Mouse (Mus musculus) intestine, postnatal 0 days (tissue): ENCODE measurements around the gene Mrpl51. TPM values are rescaled to one million over a fixed set of nuclear protein-coding genes. Genes with fewer than 3 reads are reported as not detected.

Experiments used
- ATAC-seq: fragments of 200-750 bp; cut with Nextera tagmentation; 2 replicates; pipeline ENCODE4 v1.8.0; 2017; ENCODE audit warnings: mild to moderate bottlenecking, moderate TSS enrichment, moderate library complexity
- H3K27ac ChIP-seq: fragments of 300-500 bp; sonication (generic); 2 replicates; pipeline ENCODE4 v1.5.1; 2014; ENCODE audit warnings: mild to moderate bottlenecking, low read depth, low read length, moderate library complexity
- H3K27me3 ChIP-seq: fragments of 300-500 bp; sonication (generic); replicated peaks from 2 replicates; pipeline ENCODE4 v1.6.1; 2014; ENCODE audit warnings: low read length, mixed read lengths; ENCODE audit not compliant: control insufficient read depth, insufficient read depth
- H3K36me3 ChIP-seq: fragments of 300-500 bp; sonication (generic); 2 replicates; pipeline ENCODE4 v1.6.1; 2014; ENCODE audit warnings: mild to moderate bottlenecking, moderate library complexity; ENCODE audit not compliant: control insufficient read depth, insufficient read depth
- H3K4me1 ChIP-seq: fragments of 300-500 bp; sonication (generic); replicated peaks from 2 replicates; pipeline ENCODE4 v1.6.1; 2014; ENCODE audit warnings: antibody characterized with exemption, low read length, mixed read lengths; ENCODE audit not compliant: control insufficient read depth, insufficient read depth
- H3K4me2 ChIP-seq: fragments of 300-500 bp; sonication (generic); replicated peaks from 2 replicates; pipeline ENCODE4 v1.6.1; 2014; ENCODE audit warnings: low read depth, mild to moderate bottlenecking, moderate library complexity
- H3K4me3 ChIP-seq: fragments of 300-500 bp; sonication (generic); 2 replicates; pipeline ENCODE4 v1.5.1; 2014; ENCODE audit warnings: low read depth, low read length
- H3K9ac ChIP-seq: fragments of 300-500 bp; sonication (generic); 2 replicates; pipeline ENCODE4 v1.6.1; 2014; ENCODE audit warnings: mild to moderate bottlenecking, low read depth, low read length
- H3K9me3 ChIP-seq: fragments of 300-500 bp; sonication (generic); 2 replicates; pipeline ENCODE4 v1.6.1; 2016; ENCODE audit warnings: mixed run types; ENCODE audit not compliant: control insufficient read depth
- CTCF ChIP-seq: sonication (generic); IDR thresholded peaks from 2 replicates; pipeline ENCODE4 v1.5.1; 2016; ENCODE audit warnings: low read depth, mild to moderate bottlenecking, control low read depth, antibody characterized with exemption, moderate library complexity
- WGBS: fragments of 180-500 bp; shearing (Covaris S2); extraction: QIAGEN DNeasy Blood & Tissue Kit; methylation state at CpG from one replicate; pipeline ENCODE4 v1.1.7; 2014; 5-methylcytosine and 5-hydroxymethylcytosine counted together
- polyA plus RNA-seq: library from polyadenylated mRNA; unstranded; fragments of >200 nt; fragmentation: Nextera tagmentation; extraction: Ambion mirVana; gene quantifications from 2 replicates; pipeline ENCODE4 v1.2.1, GENCODE M21; 2015

The Mrpl51 gene
- 270 and 282 TPM in 2 replicates for polyA plus RNA-seq

DNA sequence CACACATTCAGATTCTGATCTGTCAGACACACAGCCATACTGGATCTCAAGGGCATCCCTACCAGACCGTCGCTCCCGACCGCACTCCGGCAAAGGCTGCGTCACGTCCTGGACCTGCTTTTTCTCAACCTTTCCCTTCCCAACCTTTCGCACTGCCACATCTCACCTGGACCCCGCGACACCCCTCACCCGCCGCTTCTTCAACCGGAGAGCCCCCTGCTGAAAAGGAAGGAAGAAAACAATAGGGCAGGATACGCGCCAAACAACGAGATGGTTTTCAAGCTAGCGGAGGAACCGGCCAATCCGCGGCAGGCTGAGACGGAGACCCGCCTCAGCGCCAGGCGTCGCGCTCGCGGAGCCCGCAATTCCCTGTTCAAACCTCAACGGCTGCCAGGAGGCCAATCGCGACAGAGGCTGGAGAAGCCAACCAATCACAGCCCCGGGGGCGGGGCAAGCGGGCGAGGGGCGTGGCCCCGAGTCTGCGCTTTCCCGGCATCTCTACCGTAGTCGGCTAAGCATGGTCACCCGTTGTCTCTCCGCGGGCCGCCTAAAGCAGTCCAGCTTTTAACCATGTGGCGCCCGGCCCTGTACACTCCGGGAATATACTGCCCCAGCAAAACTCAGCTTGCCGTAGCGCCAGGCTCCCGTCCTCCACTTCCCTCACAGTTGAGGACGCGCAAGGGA is at the start of gene Mrpl51, which contains the start of gene Ncapd2:
Gene Mrpl51 (plus strand): TSS at position 470 of the 684 bp plus-strand sequence.
Gene Ncapd2 (minus strand): TSS at position 370 of the 684 bp plus-strand sequence.
- H3K9me3 ChIP-seq, result no peaks in the 10 kb centered on the region
- H3K27ac ChIP-seq, result peak within 1 kb of the TSS; percentile 95
- H3K27me3 ChIP-seq, result no peaks in the 10 kb centered on the region
- TF ChIP-seq CTCF, result peak; percentile 36
- under 1% methylated on average over 54 of the region's 54 CpGs for WGBS
- H3K4me3 ChIP-seq, result peak within 1 kb of the TSS; percentile 71
- ATAC-seq, result peak; percentile 96
- H3K9ac ChIP-seq, result peak within 1 kb of the TSS; percentile 81
- H3K4me2 ChIP-seq, result peak within 1 kb of the TSS; percentile 73
- H3K36me3 ChIP-seq, result peaks cover 30% of the 10 kb centered on the region
- H3K4me1 ChIP-seq, result no peaks in the 10 kb centered on the region

DNA sequence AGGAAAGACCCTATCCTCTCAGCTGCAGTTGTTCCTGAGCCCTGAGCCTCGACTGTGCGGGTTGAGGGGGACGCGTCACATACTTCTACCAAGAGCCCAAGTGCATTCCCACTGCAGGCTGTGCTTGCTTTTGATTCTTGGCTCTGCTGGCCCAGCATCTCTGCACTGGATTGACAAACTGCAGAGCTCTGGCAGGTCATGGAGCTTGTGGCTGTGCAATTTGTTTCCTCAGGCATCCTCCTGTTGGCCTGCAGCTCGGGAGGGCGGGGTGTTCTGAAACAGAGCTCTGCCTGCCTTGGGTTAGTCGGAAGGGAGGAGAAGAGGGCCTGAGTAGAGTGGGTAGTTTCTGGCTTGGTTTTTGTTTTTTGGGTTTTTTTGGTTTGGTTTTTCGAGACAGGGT is 49.2 kb upstream of the Mrpl51 start:
- ATAC-seq, result no peak
- 86% methylated on average over 8 of the region's 8 CpGs for WGBS
- no peaks in the 10 kb centered on the region for H3K4me1 ChIP-seq
- H3K4me2 ChIP-seq, result no peak overlapping the region
- H3K36me3 ChIP-seq, result peaks cover 52% of the 10 kb centered on the region
- no peaks in the 10 kb centered on the region for H3K9me3 ChIP-seq
- no peak overlapping the region for H3K27ac ChIP-seq
- no peak overlapping the region for H3K9ac ChIP-seq
- TF ChIP-seq CTCF, result no peak
- no peaks in the 10 kb centered on the region for H3K27me3 ChIP-seq
- H3K4me3 ChIP-seq, result no peak overlapping the region

DNA sequence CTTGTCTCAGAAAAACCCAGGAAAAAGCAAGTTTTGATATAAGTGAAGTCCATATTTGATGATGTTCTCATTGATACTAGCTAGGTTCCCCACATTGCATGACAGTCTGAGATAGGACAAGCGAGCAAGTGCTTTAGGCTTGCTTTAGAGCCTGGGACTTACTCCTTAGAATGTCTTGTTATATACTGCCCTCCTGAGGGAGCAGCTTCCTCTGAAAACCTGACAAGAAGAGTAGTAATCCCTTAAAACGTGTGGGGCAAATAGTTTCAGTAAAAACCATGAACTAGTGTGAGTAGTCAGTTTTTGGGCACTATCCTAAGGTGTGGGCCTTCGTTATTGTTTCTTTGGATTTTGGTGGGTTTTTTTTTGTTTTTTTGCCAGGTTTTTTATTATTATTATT is 48.5 kb upstream of the Mrpl51 start:
- no peaks in the 10 kb centered on the region for H3K9me3 ChIP-seq
- no peak for TF ChIP-seq CTCF
- H3K27me3 ChIP-seq, result no peaks in the 10 kb centered on the region
- H3K4me3 ChIP-seq, result no peak overlapping the region
- H3K9ac ChIP-seq, result no peak overlapping the region
- H3K36me3 ChIP-seq, result peaks cover 45% of the 10 kb centered on the region
- ATAC-seq, result no peak
- WGBS, result 74% methylated on average over 3 of the region's 3 CpGs
- no peaks in the 10 kb centered on the region for H3K4me1 ChIP-seq
- no peak overlapping the region for H3K27ac ChIP-seq
- no peak overlapping the region for H3K4me2 ChIP-seq

DNA sequence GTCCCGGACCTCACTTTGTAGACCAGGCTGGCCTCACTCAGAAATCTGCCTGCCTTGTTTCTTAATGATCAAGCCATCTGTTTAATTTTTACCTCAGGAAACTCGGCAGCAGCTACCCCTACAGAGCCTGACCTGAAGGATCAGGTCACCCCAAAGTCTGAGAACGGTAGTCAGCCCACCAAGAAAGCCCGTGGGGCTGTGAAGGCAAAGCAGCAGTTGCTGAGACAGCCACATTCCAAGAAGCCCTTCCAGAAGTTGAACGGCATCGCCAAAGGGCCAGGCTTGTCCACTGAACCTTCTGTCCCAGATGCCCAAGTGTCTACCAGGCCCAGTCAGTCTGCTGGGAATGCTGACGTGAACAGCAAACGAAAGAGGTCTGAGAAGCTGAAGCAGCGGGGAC is 47.7 kb upstream of the Mrpl51 start:
- H3K36me3 ChIP-seq, result peaks cover 37% of the 10 kb centered on the region
- TF ChIP-seq CTCF, result no peak
- no peaks in the 10 kb centered on the region for H3K27me3 ChIP-seq
- WGBS, result 82% methylated on average over 9 of the region's 9 CpGs
- no peak overlapping the region for H3K4me2 ChIP-seq
- H3K9me3 ChIP-seq, result no peaks in the 10 kb centered on the region
- no peaks in the 10 kb centered on the region for H3K4me1 ChIP-seq
- no peak for ATAC-seq
- H3K27ac ChIP-seq, result no peak overlapping the region
- no peak overlapping the region for H3K4me3 ChIP-seq
- H3K9ac ChIP-seq, result no peak overlapping the region

DNA sequence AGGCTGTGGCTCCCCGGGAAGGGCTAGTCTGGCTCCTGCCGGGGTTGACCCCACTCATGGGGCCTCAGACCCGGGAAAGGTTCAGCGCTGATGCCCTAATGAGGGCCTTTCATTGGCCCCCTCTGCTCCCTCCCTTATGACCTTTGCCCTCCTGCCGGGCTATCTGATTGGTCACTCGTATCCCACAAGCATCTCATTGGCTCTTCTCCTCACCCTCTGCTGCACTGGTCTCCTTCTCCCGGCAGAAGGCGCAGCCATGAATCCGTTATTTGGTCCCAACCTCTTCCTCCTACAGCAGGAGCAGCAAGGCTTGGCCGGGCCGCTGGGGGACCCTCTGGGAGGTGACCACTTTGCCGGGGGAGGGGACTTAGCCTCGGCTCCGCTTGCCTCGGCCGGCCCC is 46.6 kb upstream of the Mrpl51 start, which contains the start of gene Iffo1:
Gene Iffo1 (plus strand): TSS at position 241 of the 400 bp plus-strand sequence.
- Histone ChIP-seq H3K9me3 (no peaks in the 10 kb centered on the region), H3K9ac (peak within 1 kb of the TSS; percentile 62), H3K4me3 (peak within 1 kb of the TSS; percentile 57), H3K27me3 (no peaks in the 10 kb centered on the region), H3K36me3 (peaks cover 26% of the 10 kb centered on the region), H3K27ac (peak within 1 kb of the TSS; percentile 42; the same call in 1 of the 2 replicates), H3K4me2 (peak within 1 kb of the TSS; percentile 68), H3K4me1 (no peaks in the 10 kb centered on the region)
- 1% methylated on average over 16 of the region's 16 CpGs for WGBS
- TF ChIP-seq CTCF, result peak; percentile 74
- peak; percentile 87 for ATAC-seq

DNA sequence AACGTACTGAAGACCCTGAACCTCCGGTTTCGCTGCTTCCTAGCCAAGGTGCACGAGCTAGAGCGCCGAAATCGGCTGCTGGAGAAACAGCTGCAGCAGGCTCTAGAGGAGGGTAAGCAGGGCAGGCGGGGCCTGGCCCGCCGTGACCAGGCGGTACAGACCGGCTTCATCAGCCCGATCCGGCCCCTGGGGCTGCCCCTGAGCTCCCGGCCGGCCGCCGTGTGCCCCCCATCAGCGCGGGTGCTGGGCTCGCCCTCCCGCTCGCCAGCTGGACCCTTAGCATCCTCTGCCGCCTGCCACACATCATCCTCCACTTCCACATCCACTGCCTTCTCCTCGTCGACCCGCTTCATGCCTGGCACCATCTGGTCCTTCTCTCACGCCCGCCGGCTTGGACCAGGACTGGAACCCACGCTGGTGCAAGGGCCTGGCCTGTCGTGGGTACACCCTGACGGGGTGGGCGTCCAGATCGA is 46.1 kb upstream of the Mrpl51 start:
- 18% methylated on average over 32 of the region's 35 CpGs for WGBS
- Histone ChIP-seq H3K4me3 (peak overlapping the region; percentile 57), H3K9ac (peak overlapping the region; percentile 62), H3K27ac (peak overlapping the region; percentile 42; the same call in 1 of the 2 replicates), H3K4me2 (peak overlapping the region; percentile 68), H3K27me3 (no peaks in the 10 kb centered on the region), H3K4me1 (no peaks in the 10 kb centered on the region), H3K36me3 (peaks cover 21% of the 10 kb centered on the region), H3K9me3 (no peaks in the 10 kb centered on the region)
- no peak for TF ChIP-seq CTCF
- peak; percentile 41 for ATAC-seq
